Mouse (Mus musculus) hematopoietic stem cell, adult 5-6 weeks (primary cell): Measurements from ENCODE around the gene Gm13762. TPM values are rescaled to one million over a fixed set of nuclear protein-coding genes. Genes with fewer than 3 reads are reported as not detected.
"Not testable (repeated sequence)": the region's sequence is repeated elsewhere in the genome, so short reads cannot be mapped to it uniquely, and the experiment has no call there.

Experiments
- ATAC-seq, 2 experiments: fragments of 125-278 bp in 1 of 2; replicated peaks in 1 of 2; 2 replicates each; pipeline ENCODE4 v1.8.0; 2016 to 2017; ENCODE audit warnings: inconsistent platforms in 2 of 2, mild to moderate bottlenecking in 2 of 2, moderate number of reproducible peaks in 2 of 2, low read depth in 1 of 2, moderate TSS enrichment in 1 of 2; ENCODE audit not compliant: low FRiP score in 2 of 2, poor library complexity in 2 of 2, severe bottlenecking in 2 of 2, insufficient read depth in 1 of 2, low TSS enrichment in 1 of 2
- total RNA-seq: library from RNA; stranded (forward); fragments of 172-1452, 232-1000 nt; gene quantifications from 2 replicates; pipeline ENCODE4 v1.2.3, GENCODE M21; 2017

The Gm13762 gene
- not detected in 2 replicates for total RNA-seq

GRCm38 (mm10) chr2:88980181-88980580 is at the start of gene Gm13762:
Gm13762 (minus strand) TSS chr2:88980281.
- ATAC-seq: no peak

GRCm38 (mm10) chr2:89021436-89021835 is 41.4 kb upstream of the Gm13762 start:
- ATAC-seq: not testable (repeated sequence)

- ATAC-seq: no peak
These were observed 38.2 kb upstream of the Gm13762 start, which contains the start of gene Olfr1216 for GRCm38 (mm10) chr2:89018240-89018639. Olfr1216 (minus strand) TSS chr2:89018340.

- ATAC-seq: no peak
These were observed 26.8 kb upstream of the Gm13762 start, which contains the start of gene Olfr1215 for GRCm38 (mm10) chr2:89006873-89007272. Olfr1215 (minus strand) TSS chr2:89006973.

GRCm38 (mm10) chr2:88992553-88992952 is 12.5 kb upstream of the Gm13762 start, which contains the start of gene Olfr1214:
Olfr1214 (minus strand) TSS chr2:88992653.
- ATAC-seq: no peak

- ATAC-seq: no peak
These were observed 26.4 kb downstream of the Gm13762 start, which contains the start of gene Olfr1212 for GRCm38 (mm10) chr2:88953669-88954068. Olfr1212 (plus strand) TSS chr2:88953969.

- ATAC-seq: no peak
These were observed 42.1 kb downstream of the Gm13762 start, which contains the start of gene Olfr1211 for GRCm38 (mm10) chr2:88938011-88938410. Olfr1211 (minus strand) TSS chr2:88938111.

Other genes starting within 250 kb of the Gm13762 start
- gene Olfr1197, start 247.9 kb downstream of the Gm13762 start, total RNA-seq: not detected in 2 replicates
- gene Olfr1198, start 228.9 kb downstream of the Gm13762 start, total RNA-seq: not detected in 2 replicates
- gene Olfr1199, start 219.8 kb downstream of the Gm13762 start, total RNA-seq: not detected in 2 replicates
- not detected in 2 replicates for gene Olfr1200, start 209.8 kb downstream of the Gm13762 start, total RNA-seq
- gene Olfr1201, start 187.2 kb downstream of the Gm13762 start, total RNA-seq: not detected in 2 replicates
- not detected in 2 replicates for gene Olfr1202, start 165.8 kb downstream of the Gm13762 start, total RNA-seq
- not detected in 2 replicates for gene Olfr1205, start 150.5 kb downstream of the Gm13762 start, total RNA-seq
- gene Olfr1204, start 131.0 kb downstream of the Gm13762 start, total RNA-seq: not detected in 2 replicates
- not detected in 2 replicates for gene Olfr1206, start 117.0 kb downstream of the Gm13762 start, total RNA-seq
- gene Olfr1208, start 78.0 kb downstream of the Gm13762 start, total RNA-seq: not detected in 2 replicates
- gene Olfr1209, start 65.1 kb downstream of the Gm13762 start, total RNA-seq: not detected in 2 replicates
- not detected in 2 replicates for gene Olfr1211, start 42.2 kb downstream of the Gm13762 start, total RNA-seq
- not detected in 2 replicates for gene Olfr1212, start 26.3 kb downstream of the Gm13762 start, total RNA-seq
- not detected in 2 replicates for gene Olfr1214, start 12.4 kb upstream of the Gm13762 start, total RNA-seq
- gene Olfr1215, start 26.7 kb upstream of the Gm13762 start, total RNA-seq: not detected in 2 replicates
- gene Olfr1216, start 38.1 kb upstream of the Gm13762 start, total RNA-seq: not detected in 2 replicates
- gene Olfr1217, start 51.8 kb upstream of the Gm13762 start, total RNA-seq: not detected in 2 replicates
- not detected in 2 replicates for gene Olfr1218, start 80.9 kb upstream of the Gm13762 start, total RNA-seq
- gene Olfr1219, start 103.2 kb upstream of the Gm13762 start, total RNA-seq: not detected in 2 replicates
- not detected in 2 replicates for gene Olfr1220, start 126.6 kb upstream of the Gm13762 start, total RNA-seq
- not detected in 2 replicates for gene Olfr1221, start 137.0 kb upstream of the Gm13762 start, total RNA-seq
- not detected in 2 replicates for gene Olfr1222, start 152.8 kb upstream of the Gm13762 start, total RNA-seq
- not detected in 2 replicates for gene Olfr1223, start 171.3 kb upstream of the Gm13762 start, total RNA-seq
- not detected in 2 replicates for gene Olfr1224-ps1, start 183.8 kb upstream of the Gm13762 start, total RNA-seq
- not detected in 2 replicates for gene Olfr1225, start 194.4 kb upstream of the Gm13762 start, total RNA-seq
- gene Olfr1226, start 219.8 kb upstream of the Gm13762 start, total RNA-seq: not detected in 2 replicates